In the genomic region with DNA sequence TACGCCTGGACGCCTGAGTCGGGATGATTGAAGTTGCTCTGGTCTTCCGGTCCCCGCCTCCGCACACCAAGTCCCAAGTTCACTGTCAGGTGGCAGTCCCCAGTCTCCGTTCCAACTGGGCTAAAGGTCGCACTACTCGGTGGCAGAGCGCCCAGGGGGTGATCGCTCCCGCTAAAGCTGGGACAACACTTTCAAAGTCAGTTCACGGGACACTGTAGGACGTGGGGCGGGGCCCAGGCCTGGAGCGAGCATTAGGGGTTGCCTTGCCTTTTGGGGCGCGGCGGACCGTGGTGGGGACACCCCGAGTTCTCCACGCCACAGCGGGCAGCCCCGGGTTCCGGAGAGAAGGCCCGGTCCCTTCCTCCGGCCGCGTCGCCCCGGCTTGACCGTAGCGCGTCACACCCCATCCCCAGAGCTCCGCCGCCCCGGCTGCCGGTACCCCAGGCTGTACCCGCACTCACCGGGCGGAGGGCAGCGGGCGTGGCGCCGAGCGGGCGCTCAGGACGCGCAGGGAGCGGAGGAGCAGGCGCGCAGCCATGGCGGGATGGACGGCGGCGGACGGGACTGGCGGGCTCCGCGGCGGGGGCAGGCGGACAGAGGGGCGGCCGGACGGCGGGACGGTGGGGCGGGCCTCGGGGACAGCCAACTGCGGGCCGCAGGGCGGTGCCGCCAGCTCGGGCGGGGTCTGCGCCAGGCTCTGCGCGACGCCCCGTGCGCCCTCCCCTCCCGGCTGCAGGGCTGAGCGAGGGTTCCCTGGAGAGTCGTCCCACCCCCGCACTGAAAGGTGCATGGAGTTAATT, we compare ENCODE assay signal across 7 mouse cellular contexts. TPM values are rescaled to one million over a fixed set of nuclear protein-coding genes. Genes with fewer than 3 reads are reported as not detected.
DNase-seq lines count a peak whose midpoint lies in the region; ATAC-seq and TF ChIP-seq lines count a peak whose summit lies in the region.

TSS of gene Acadl (minus strand) at position 566 of the 800 bp plus-strand sequence.

- H3K4me1 ChIP-seq in embryonic facial prominence, embryonic 10.5 days, result peaks cover 16% of the 10 kb centered on the region; the same call in 1 of the 2 replicates
- peaks cover 6% of the 10 kb centered on the region; the same call in 1 of the 2 replicates for H3K4me1 ChIP-seq in intestine, postnatal 0 days (replicated peaks; ENCODE audit: control insufficient read depth, insufficient read depth, low read length)
- peaks cover 5% of the 10 kb centered on the region; the same call in 1 of the 2 replicates for H3K4me1 ChIP-seq in midbrain, embryonic 11.5 days (ENCODE audit: control insufficient read depth, insufficient read depth, low read length)

- intact Hi-C loops in left cerebral cortex, postnatal 4 days (cut with DNase I), result no loop called here

- peak within 1 kb of the TSS; percentile 90 for H3K27ac ChIP-seq in embryonic facial prominence, embryonic 10.5 days (replicated peaks)
- H3K27ac ChIP-seq in intestine, postnatal 0 days (ENCODE audit: low read depth, low read length), result peak within 1 kb of the TSS; percentile 100
- H3K27ac ChIP-seq in midbrain, embryonic 11.5 days (ENCODE audit: low read depth, low read length), result no peak within 1 kb of the TSS; the same call in 1 of the 2 replicates

- DNase-seq in adrenal gland, postnatal 10 days, result peak; percentile 97
- peak; percentile 81 for DNase-seq in embryonic facial prominence, embryonic 10.5 days (ENCODE audit: low spot score)
- no peak for DNase-seq in gonadal fat pad, adult 2 months (ENCODE audit: low read depth)
- DNase-seq in left cerebral cortex, postnatal 4 days, result peak; percentile 73
- peak; percentile 96 for DNase-seq in midbrain, embryonic 11.5 days (ENCODE audit: low spot score, missing footprints)
- peak; percentile 89 for DNase-seq in skeletal muscle tissue, adult 2 months (ENCODE audit: low read depth, low spot score)

- ATAC-seq in intestine, postnatal 0 days, result peak; percentile 96
- peak; percentile 87 for ATAC-seq in midbrain, embryonic 11.5 days (ENCODE audit: low FRiP score)

- H3K4me3 ChIP-seq in embryonic facial prominence, embryonic 10.5 days, result peak within 1 kb of the TSS; percentile 89
- H3K4me3 ChIP-seq in intestine, postnatal 0 days (ENCODE audit: low read depth, low read length), result peak within 1 kb of the TSS; percentile 80
- peak within 1 kb of the TSS; percentile 77 for H3K4me3 ChIP-seq in midbrain, embryonic 11.5 days (ENCODE audit: low read depth, low read length)

- under 1% methylated on average over 85 of the region's 85 CpGs for WGBS in embryonic facial prominence, embryonic 10.5 days
- under 1% methylated on average over 55 of the region's 85 CpGs for WGBS in intestine, postnatal 0 days
- under 1% methylated on average over 80 of the region's 85 CpGs for WGBS in midbrain, embryonic 11.5 days

- H3K9ac ChIP-seq in intestine, postnatal 0 days (ENCODE audit: low read depth, low read length), result peak within 1 kb of the TSS; percentile 97
- H3K9ac ChIP-seq in midbrain, embryonic 11.5 days (ENCODE audit: low read length), result peak within 1 kb of the TSS; percentile 82

- no peak for TF ChIP-seq CTCF in intestine, postnatal 0 days (IDR thresholded peaks at IDR 0.05; ENCODE audit: low read depth)

- H3K36me3 ChIP-seq in embryonic facial prominence, embryonic 10.5 days (replicated peaks), result peaks cover 6% of the 10 kb centered on the region; the same call in 1 of the 2 replicates
- H3K36me3 ChIP-seq in intestine, postnatal 0 days (ENCODE audit: control insufficient read depth, insufficient read depth), result peaks cover 15% of the 10 kb centered on the region
- no peaks in the 10 kb centered on the region for H3K36me3 ChIP-seq in midbrain, embryonic 11.5 days (ENCODE audit: control insufficient read depth, insufficient read depth, low read length)

- no peaks in the 10 kb centered on the region for H3K9me3 ChIP-seq in embryonic facial prominence, embryonic 10.5 days
- H3K9me3 ChIP-seq in intestine, postnatal 0 days (ENCODE audit: control insufficient read depth), result peaks cover 10% of the 10 kb centered on the region
- no peaks in the 10 kb centered on the region for H3K9me3 ChIP-seq in midbrain, embryonic 11.5 days (ENCODE audit: control insufficient read depth, low read length)

- H3K27me3 ChIP-seq in embryonic facial prominence, embryonic 10.5 days (replicated peaks; ENCODE audit: low read depth, poor library complexity, severe bottlenecking), result 0 out of 2 replicates have a peak, but pooled peaks cover 11% of the 10 kb centered on the region
- H3K27me3 ChIP-seq in intestine, postnatal 0 days (replicated peaks; ENCODE audit: control insufficient read depth, insufficient read depth, low read length), result no peaks in the 10 kb centered on the region
- H3K27me3 ChIP-seq in midbrain, embryonic 11.5 days (ENCODE audit: control insufficient read depth, insufficient read depth, low read length), result no peaks in the 10 kb centered on the region

- peak within 1 kb of the TSS; percentile 64 for H3K4me2 ChIP-seq in intestine, postnatal 0 days (replicated peaks; ENCODE audit: low read depth)
- H3K4me2 ChIP-seq in midbrain, embryonic 11.5 days, result peak within 1 kb of the TSS; percentile 71

RNA-seq across cellular contexts. Expression of gene Acadl, which starts in this region (rescaled TPM):
- 1,000 to 10,000 TPM; 1,546 to 1,636 TPM for total RNA-seq in adrenal gland, postnatal 10 days (2021)
- polyA plus RNA-seq in embryonic facial prominence, embryonic 10.5 days (2016; fragmentation: Nextera tagmentation; extraction: Ambion mirVana), result 35.7 and 40.4 TPM in 2 replicates
- 32.3 and 45.6 TPM in 2 replicates for polyA plus RNA-seq in gonadal fat pad, adult 2 months (2012; rRNA removed)
- polyA plus RNA-seq in intestine, postnatal 0 days (2015; fragmentation: Nextera tagmentation; extraction: Ambion mirVana), result 610 and 613 TPM in 2 replicates
- 10 to 100 TPM; 28.0 to 31.3 TPM for total RNA-seq in left cerebral cortex, postnatal 4 days (2021)
- polyA plus RNA-seq in midbrain, embryonic 11.5 days (2014; fragmentation: Nextera tagmentation; extraction: Ambion mirVana), result 54.1 and 61.4 TPM in 2 replicates

Comparison
In these comparisons a context has a peak if more than half of its experiments do, and no peak if none do; other contexts are left out.
1. RNA of gene Acadl (total RNA-seq): 1,546 to 1,636 TPM in adrenal gland, postnatal 10 days; 28.0 to 31.3 TPM in left cerebral cortex, postnatal 4 days; every median in the first group is over 10 times any median in the second.
2. Peak in every context shown above with its lines, with median percentiles within 50 percentile points of each other: H3K4me3 ChIP-seq.